Mouse (Mus musculus): ENCODE data around the gene Sema4a. TPM values are rescaled to one million over a fixed set of nuclear protein-coding genes. Genes with fewer than 3 reads are reported as not detected.

Sema4a gene
- polyA plus RNA-seq (2014; fragmentation: Illumina TruSeq; extraction: RNeasy Lipid Tissue Mini Kit (QIAGEN cat#74804); ENCODE audit: insufficient read depth, low read depth, low replicate concordance): 21.0 TPM

DNA sequence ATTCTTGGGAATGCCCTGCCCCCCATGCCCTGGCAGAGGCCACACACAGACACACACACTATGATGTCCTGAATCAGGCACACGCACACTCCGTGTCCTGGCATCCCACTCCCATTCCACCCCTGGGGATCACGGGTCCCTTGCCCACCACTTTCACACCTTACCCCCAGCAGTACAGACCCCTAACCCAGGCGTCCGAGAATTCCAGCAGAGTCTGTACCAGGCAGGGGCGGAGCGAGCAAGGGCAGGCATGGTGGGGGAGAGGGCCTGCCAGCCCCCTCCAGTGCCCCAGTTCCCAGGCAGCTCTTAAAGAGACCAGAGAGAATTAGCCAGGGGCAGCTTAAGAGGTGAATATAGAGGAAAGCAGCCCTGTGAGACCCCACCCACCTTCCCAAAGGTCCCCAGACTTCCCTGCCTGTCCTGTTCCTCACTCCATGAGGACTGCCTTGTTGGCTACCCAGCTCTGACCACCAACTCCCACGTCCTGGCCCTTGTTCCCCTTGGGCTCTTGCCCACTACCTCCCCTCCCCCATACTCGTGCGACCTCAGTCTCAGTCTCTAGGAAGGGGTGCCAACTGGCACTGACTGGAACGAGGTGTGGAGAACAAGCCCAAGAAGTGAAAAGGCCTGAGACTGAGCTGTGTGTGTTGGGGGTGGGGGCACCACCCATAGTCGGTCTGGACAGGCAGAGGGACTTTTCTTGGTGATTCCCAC, at the start of gene Sema4a:
Gene Sema4a, minus strand, starts transcription at position 200 of the 714 bp plus-strand sequence.

DNA sequence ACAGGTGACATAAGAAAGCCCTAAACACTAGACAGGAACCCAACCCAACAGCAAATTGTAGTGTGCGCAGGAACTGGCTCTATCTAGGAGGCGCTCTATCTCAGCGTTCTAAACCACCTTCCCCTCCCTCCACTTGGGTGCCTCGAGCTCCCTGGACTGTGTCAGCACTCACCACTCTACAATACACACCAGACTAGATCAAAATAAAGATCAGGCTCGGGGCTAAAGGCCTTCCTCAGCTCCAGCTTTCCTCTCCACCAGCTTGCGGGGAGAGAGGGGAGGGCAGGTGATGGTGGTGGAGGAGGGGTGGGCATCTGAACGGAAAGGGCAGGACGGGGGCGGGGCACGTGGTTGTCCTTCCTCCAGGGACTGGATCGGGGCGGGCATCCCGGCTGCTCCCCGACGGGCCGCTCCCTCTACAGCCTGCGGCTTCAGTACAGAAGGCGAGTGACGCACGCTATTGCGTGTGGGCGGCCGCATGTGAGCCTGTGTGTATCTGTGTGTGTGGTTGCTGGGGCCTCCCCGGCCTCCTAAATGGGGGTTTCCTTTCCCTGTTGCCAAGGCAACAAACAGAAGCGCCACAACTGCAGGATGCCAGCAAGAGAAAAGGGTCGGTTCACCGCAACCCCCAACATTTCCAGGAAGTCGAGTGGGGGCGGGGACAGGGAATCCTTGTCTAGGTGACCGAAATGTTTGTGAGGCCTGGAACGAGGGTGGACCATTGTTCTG, 48.9 kb upstream of the Sema4a start, which contains the start of gene Lmna:
Gene Lmna, minus strand, starts transcription at position 265 of the 729 bp plus-strand sequence.

DNA sequence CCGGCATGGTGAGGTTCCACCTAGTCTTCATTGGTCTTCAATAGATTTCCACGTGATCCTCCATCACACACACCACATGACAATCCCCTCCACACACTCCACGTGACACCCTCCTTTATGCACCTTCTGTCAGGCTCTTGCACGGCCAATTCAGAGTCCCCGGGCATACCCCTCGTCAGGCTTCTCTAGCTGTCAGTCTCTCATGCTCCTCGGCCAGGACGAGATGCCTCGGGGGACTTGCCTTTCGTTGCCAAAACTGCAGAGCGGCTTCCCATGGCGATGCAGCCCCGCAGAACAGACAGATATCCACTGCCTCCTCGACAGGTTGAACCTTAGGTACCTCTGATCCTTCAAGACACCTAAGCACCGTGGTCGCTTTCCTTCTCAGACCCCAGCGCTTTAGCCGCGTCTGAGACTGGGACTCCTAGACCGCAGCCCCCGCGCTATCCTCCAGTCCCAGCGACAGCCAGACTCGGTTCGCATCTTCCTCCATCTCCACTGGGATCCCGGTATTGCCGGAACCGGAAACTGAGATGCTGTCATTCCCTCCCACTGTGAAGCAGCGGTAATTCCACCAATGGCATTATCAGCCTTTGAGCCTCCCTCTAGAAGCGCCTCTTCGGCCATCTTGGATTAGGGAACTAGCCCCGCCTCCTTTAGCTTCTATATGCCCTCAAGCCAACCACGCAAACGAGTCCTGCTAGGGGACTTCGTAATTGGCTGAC, 36.2 kb downstream of the Sema4a start, which contains the start of gene Slc25a44:
Gene Slc25a44, minus strand, starts transcription at position 535 of the 725 bp plus-strand sequence.

DNA sequence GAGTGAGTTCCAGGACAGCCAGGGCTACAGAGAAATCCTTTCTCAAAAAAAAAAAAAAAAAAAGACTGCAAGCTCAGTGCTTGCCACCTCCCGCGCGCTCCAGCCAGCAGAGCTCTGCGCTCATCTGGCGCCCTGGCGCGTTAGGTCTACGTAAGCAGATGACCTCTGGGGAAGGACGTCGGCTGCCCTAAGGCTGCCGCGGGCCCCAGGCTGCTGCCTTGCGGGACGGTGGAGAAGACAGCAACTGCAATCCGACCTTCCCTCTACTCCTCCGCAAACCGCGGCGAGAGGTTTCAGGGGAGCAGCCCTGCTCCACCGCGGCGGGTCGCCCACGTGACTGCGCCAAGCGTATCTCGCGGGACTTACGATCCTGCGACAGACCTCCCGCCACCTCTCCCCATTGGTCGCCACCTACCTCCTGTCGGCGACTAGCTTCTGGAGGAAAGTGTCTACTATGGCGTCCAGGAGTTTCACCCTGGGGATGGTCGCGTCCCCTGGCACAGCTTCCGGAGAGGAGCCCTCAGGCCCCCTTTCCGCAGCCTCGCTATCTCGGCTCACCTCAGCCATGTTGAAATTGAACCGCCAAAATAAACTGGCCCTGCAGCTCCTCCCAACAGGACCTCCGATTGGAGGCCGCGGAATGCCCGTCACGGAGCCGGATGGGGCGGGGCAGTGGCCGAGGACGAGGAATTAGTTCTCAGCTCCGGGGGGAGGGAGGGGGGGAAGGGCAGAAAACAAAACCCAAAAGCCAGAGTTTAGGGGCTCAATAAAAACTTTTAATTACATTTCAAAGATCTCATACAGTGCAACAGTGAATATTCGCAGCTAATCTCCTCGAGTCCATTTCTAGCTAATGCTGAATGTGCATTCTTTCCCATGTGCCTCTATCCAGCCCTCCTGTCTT, 51.0 kb downstream of the Sema4a start, which contains the start of gene Pmf1:
Gene Pmf1, minus strand, starts transcription at position 591 of the 904 bp plus-strand sequence.

Other genes starting within 250 kb of the Sema4a start
- 4.9 TPM for gene Rhbg, start 206.5 kb downstream of the Sema4a start, polyA plus RNA-seq (2014; fragmentation: Illumina TruSeq; extraction: RNeasy Lipid Tissue Mini Kit (QIAGEN cat#74804); ENCODE audit: insufficient read depth, low read depth, low replicate concordance)
- 0.94 TPM for gene Gm38392, start 174.0 kb downstream of the Sema4a start, polyA plus RNA-seq (2014; fragmentation: Illumina TruSeq; extraction: RNeasy Lipid Tissue Mini Kit (QIAGEN cat#74804); ENCODE audit: insufficient read depth, low read depth, low replicate concordance)
- 4.4 TPM for gene Tsacc, start 164.2 kb downstream of the Sema4a start, polyA plus RNA-seq (2014; fragmentation: Illumina TruSeq; extraction: RNeasy Lipid Tissue Mini Kit (QIAGEN cat#74804); ENCODE audit: insufficient read depth, low read depth, low replicate concordance)
- gene Cct3, start 164.1 kb downstream of the Sema4a start, polyA plus RNA-seq (2014; fragmentation: Illumina TruSeq; extraction: RNeasy Lipid Tissue Mini Kit (QIAGEN cat#74804); ENCODE audit: insufficient read depth, low read depth, low replicate concordance): 129 TPM
- gene Glmp, start 136.2 kb downstream of the Sema4a start, polyA plus RNA-seq (2014; fragmentation: Illumina TruSeq; extraction: RNeasy Lipid Tissue Mini Kit (QIAGEN cat#74804); ENCODE audit: insufficient read depth, low read depth, low replicate concordance): 149 TPM
- gene Tmem79, start 125.0 kb downstream of the Sema4a start, polyA plus RNA-seq (2014; fragmentation: Illumina TruSeq; extraction: RNeasy Lipid Tissue Mini Kit (QIAGEN cat#74804); ENCODE audit: insufficient read depth, low read depth, low replicate concordance): 4.2 TPM
- gene Smg5, start 124.9 kb downstream of the Sema4a start, polyA plus RNA-seq (2014; fragmentation: Illumina TruSeq; extraction: RNeasy Lipid Tissue Mini Kit (QIAGEN cat#74804); ENCODE audit: insufficient read depth, low read depth, low replicate concordance): 18.7 TPM
- 9.4 TPM for gene Paqr6, start 96.6 kb downstream of the Sema4a start, polyA plus RNA-seq (2014; fragmentation: Illumina TruSeq; extraction: RNeasy Lipid Tissue Mini Kit (QIAGEN cat#74804); ENCODE audit: insufficient read depth, low read depth, low replicate concordance)
- gene Bglap3, start 88.4 kb downstream of the Sema4a start, polyA plus RNA-seq (2014; fragmentation: Illumina TruSeq; extraction: RNeasy Lipid Tissue Mini Kit (QIAGEN cat#74804); ENCODE audit: insufficient read depth, low read depth, low replicate concordance): not detected
- gene Bglap2, start 82.5 kb downstream of the Sema4a start, polyA plus RNA-seq (2014; fragmentation: Illumina TruSeq; extraction: RNeasy Lipid Tissue Mini Kit (QIAGEN cat#74804); ENCODE audit: insufficient read depth, low read depth, low replicate concordance): not detected
- gene Bglap, start 76.7 kb downstream of the Sema4a start, polyA plus RNA-seq (2014; fragmentation: Illumina TruSeq; extraction: RNeasy Lipid Tissue Mini Kit (QIAGEN cat#74804); ENCODE audit: insufficient read depth, low read depth, low replicate concordance): not detected
- gene Pmf1, start 50.9 kb downstream of the Sema4a start, polyA plus RNA-seq (2014; fragmentation: Illumina TruSeq; extraction: RNeasy Lipid Tissue Mini Kit (QIAGEN cat#74804); ENCODE audit: insufficient read depth, low read depth, low replicate concordance): 13.1 TPM
- 8.3 TPM for gene Slc25a44, start 36.0 kb downstream of the Sema4a start, polyA plus RNA-seq (2014; fragmentation: Illumina TruSeq; extraction: RNeasy Lipid Tissue Mini Kit (QIAGEN cat#74804); ENCODE audit: insufficient read depth, low read depth, low replicate concordance)
- 80.0 TPM for gene Lmna, start 48.8 kb upstream of the Sema4a start, polyA plus RNA-seq (2014; fragmentation: Illumina TruSeq; extraction: RNeasy Lipid Tissue Mini Kit (QIAGEN cat#74804); ENCODE audit: insufficient read depth, low read depth, low replicate concordance)
- 0.32 TPM for gene Mex3a, start 71.2 kb upstream of the Sema4a start, polyA plus RNA-seq (2014; fragmentation: Illumina TruSeq; extraction: RNeasy Lipid Tissue Mini Kit (QIAGEN cat#74804); ENCODE audit: insufficient read depth, low read depth, low replicate concordance)
- gene Rab25, start 87.1 kb upstream of the Sema4a start, polyA plus RNA-seq (2014; fragmentation: Illumina TruSeq; extraction: RNeasy Lipid Tissue Mini Kit (QIAGEN cat#74804); ENCODE audit: insufficient read depth, low read depth, low replicate concordance): 43.8 TPM
- 142 TPM for gene Lamtor2, start 91.9 kb upstream of the Sema4a start, polyA plus RNA-seq (2014; fragmentation: Illumina TruSeq; extraction: RNeasy Lipid Tissue Mini Kit (QIAGEN cat#74804); ENCODE audit: insufficient read depth, low read depth, low replicate concordance)
- 20.0 TPM for gene Ubqln4, start 92.6 kb upstream of the Sema4a start, polyA plus RNA-seq (2014; fragmentation: Illumina TruSeq; extraction: RNeasy Lipid Tissue Mini Kit (QIAGEN cat#74804); ENCODE audit: insufficient read depth, low read depth, low replicate concordance)
- gene Ssr2, start 114.7 kb upstream of the Sema4a start, polyA plus RNA-seq (2014; fragmentation: Illumina TruSeq; extraction: RNeasy Lipid Tissue Mini Kit (QIAGEN cat#74804); ENCODE audit: insufficient read depth, low read depth, low replicate concordance): 196 TPM
- 52.8 TPM for gene Arhgef2, start 144.8 kb upstream of the Sema4a start, polyA plus RNA-seq (2014; fragmentation: Illumina TruSeq; extraction: RNeasy Lipid Tissue Mini Kit (QIAGEN cat#74804); ENCODE audit: insufficient read depth, low read depth, low replicate concordance)
- gene Rxfp4, start 192.0 kb upstream of the Sema4a start, polyA plus RNA-seq (2014; fragmentation: Illumina TruSeq; extraction: RNeasy Lipid Tissue Mini Kit (QIAGEN cat#74804); ENCODE audit: insufficient read depth, low read depth, low replicate concordance): not detected
- gene Khdc4, start 224.6 kb upstream of the Sema4a start, polyA plus RNA-seq (2014; fragmentation: Illumina TruSeq; extraction: RNeasy Lipid Tissue Mini Kit (QIAGEN cat#74804); ENCODE audit: insufficient read depth, low read depth, low replicate concordance): 17.8 TPM

All from lung, adult 10 weeks (tissue).